Mouse (Mus musculus) midbrain, embryonic 16.5 days (tissue): ENCODE measurements around the gene Spsb4. TPM values are rescaled to one million over a fixed set of nuclear protein-coding genes. Genes with fewer than 3 reads are reported as not detected.
A peak's percentile ranks its signal among the peaks of the same experiment; 100 is the strongest.

Experiments used
- ATAC-seq: fragments of 200-750 bp; cut with Nextera tagmentation; 2 replicates; pipeline ENCODE4 v1.8.0; 2017; ENCODE audit warnings: moderate TSS enrichment
- H3K27ac ChIP-seq: fragments of 300-500 bp; sonication (generic); 2 replicates; pipeline ENCODE4 v1.5.1; 2014; ENCODE audit warnings: mild to moderate bottlenecking, low read length, mixed read lengths
- H3K27me3 ChIP-seq: fragments of 300-500 bp; sonication (generic); 2 replicates; pipeline ENCODE4 v1.6.1; 2014; ENCODE audit warnings: low read depth, low read length, mixed read lengths; ENCODE audit not compliant: control insufficient read depth, insufficient read depth
- H3K36me3 ChIP-seq: fragments of 300-500 bp; sonication (generic); 2 replicates; pipeline ENCODE4 v1.6.1; 2014; ENCODE audit warnings: mild to moderate bottlenecking, low read length, moderate library complexity, mixed read lengths; ENCODE audit not compliant: control insufficient read depth, insufficient read depth
- H3K4me1 ChIP-seq: fragments of 300-500 bp; sonication (generic); 2 replicates; pipeline ENCODE4 v1.6.1; 2014; ENCODE audit warnings: mild to moderate bottlenecking, low read length, mixed read lengths; ENCODE audit not compliant: control insufficient read depth, insufficient read depth
- H3K4me2 ChIP-seq: fragments of 300-500 bp; sonication (generic); 2 replicates; pipeline ENCODE4 v1.6.1; 2014; ENCODE audit warnings: mild to moderate bottlenecking, low read length, mixed read lengths
- H3K4me3 ChIP-seq: fragments of 300-500 bp; sonication (generic); 2 replicates; pipeline ENCODE4 v1.5.1; 2014; ENCODE audit warnings: low read depth, mild to moderate bottlenecking, low read length, moderate library complexity, mixed read lengths
- H3K9ac ChIP-seq: fragments of 300-500 bp; sonication (generic); 2 replicates; pipeline ENCODE4 v1.6.1; 2014; ENCODE audit warnings: low read depth, low read length, mixed read lengths
- H3K9me3 ChIP-seq: fragments of 300-500 bp; sonication (generic); replicated peaks from 2 replicates; pipeline ENCODE4 v1.6.1; 2014; ENCODE audit warnings: mild to moderate bottlenecking, low read length, mixed read lengths; ENCODE audit not compliant: control insufficient read depth, poor library complexity, severe bottlenecking
- WGBS: fragments of 180-500 bp; shearing (Covaris S2); extraction: QIAGEN DNeasy Blood & Tissue Kit; methylation state at CpG from one replicate; pipeline ENCODE4 v1.1.7; 2014; 5-methylcytosine and 5-hydroxymethylcytosine counted together
- polyA plus RNA-seq: library from polyadenylated mRNA; unstranded; fragments of >200 nt; fragmentation: Nextera tagmentation; extraction: Ambion mirVana; gene quantifications from 2 replicates; pipeline ENCODE4 v1.2.1, GENCODE M21; 2015

Spsb4 gene
- polyA plus RNA-seq, 1 experiment from 2014 or later = 23.5 TPM

GRCm38 (mm10) chr9:96962714-96963113 is 55.9 kb downstream of the Spsb4 start:
- WGBS = 42% methylated on average over 8 of the region's 8 CpGs
- ATAC-seq = no peak
- H3K9me3 ChIP-seq = no peaks in the 10 kb centered on the region
- H3K9ac ChIP-seq = no peak overlapping the region
- no peak overlapping the region for H3K27ac ChIP-seq
- H3K4me3 ChIP-seq = no peak overlapping the region
- H3K36me3 ChIP-seq = no peaks in the 10 kb centered on the region
- H3K4me2 ChIP-seq = no peak overlapping the region
- H3K27me3 ChIP-seq = no peaks in the 10 kb centered on the region
- H3K4me1 ChIP-seq = peaks cover 13% of the 10 kb centered on the region

- no peak overlapping the region for H3K27ac ChIP-seq
- peaks cover 17% of the 10 kb centered on the region for H3K4me1 ChIP-seq
- H3K9ac ChIP-seq = no peak overlapping the region
- no peak overlapping the region for H3K4me3 ChIP-seq
- H3K9me3 ChIP-seq = no peaks in the 10 kb centered on the region
- 56% methylated on average over 17 of the region's 17 CpGs for WGBS
- H3K36me3 ChIP-seq = no peaks in the 10 kb centered on the region
- no peaks in the 10 kb centered on the region for H3K27me3 ChIP-seq
- no peak for ATAC-seq
- no peak overlapping the region for H3K4me2 ChIP-seq
These were observed 56.5 kb downstream of the Spsb4 start for GRCm38 (mm10) chr9:96961986-96962701.

GRCm38 (mm10) chr9:96961006-96961405 is 57.6 kb downstream of the Spsb4 start:
- Histone ChIP-seq H3K27me3 (no peaks in the 10 kb centered on the region), H3K9me3 (no peaks in the 10 kb centered on the region), H3K27ac (no peak overlapping the region), H3K4me3 (no peak overlapping the region), H3K36me3 (no peaks in the 10 kb centered on the region), H3K4me1 (peaks cover 29% of the 10 kb centered on the region), H3K4me2 (no peak overlapping the region), H3K9ac (no peak overlapping the region)
- ATAC-seq = no peak
- WGBS = 57% methylated on average over 7 of the region's 7 CpGs

- Histone ChIP-seq H3K9ac (no peak overlapping the region), H3K4me2 (no peak overlapping the region), H3K27me3 (no peaks in the 10 kb centered on the region), H3K9me3 (no peaks in the 10 kb centered on the region), H3K36me3 (no peaks in the 10 kb centered on the region), H3K4me1 (peaks cover 30% of the 10 kb centered on the region), H3K27ac (no peak overlapping the region), H3K4me3 (no peak overlapping the region)
- ATAC-seq = no peak
- WGBS = 92% methylated on average over 4 of the region's 4 CpGs
These were observed 58.4 kb downstream of the Spsb4 start for GRCm38 (mm10) chr9:96960241-96960640.

- Histone ChIP-seq H3K36me3 (no peaks in the 10 kb centered on the region), H3K9me3 (no peaks in the 10 kb centered on the region), H3K27me3 (no peaks in the 10 kb centered on the region), H3K4me1 (peaks cover 30% of the 10 kb centered on the region), H3K4me2 (no peak overlapping the region), H3K27ac (no peak overlapping the region), H3K9ac (no peak overlapping the region), H3K4me3 (no peak overlapping the region)
- no peak for ATAC-seq
- 90% methylated on average over 7 of the region's 7 CpGs for WGBS
These were observed 59.2 kb downstream of the Spsb4 start for GRCm38 (mm10) chr9:96959469-96959868.

GRCm38 (mm10) chr9:96958009-96958615 is 60.5 kb downstream of the Spsb4 start:
- Histone ChIP-seq H3K4me1 (peaks cover 27% of the 10 kb centered on the region), H3K4me2 (no peak overlapping the region), H3K9me3 (no peaks in the 10 kb centered on the region), H3K27ac (0 out of 2 replicates have a peak overlapping the region, but pooled peaks have one; percentile 28), H3K36me3 (no peaks in the 10 kb centered on the region), H3K27me3 (no peaks in the 10 kb centered on the region), H3K4me3 (no peak overlapping the region), H3K9ac (0 out of 2 replicates have a peak overlapping the region, but pooled peaks have one; percentile 6)
- ATAC-seq = no peak; the same call in 1 of the 2 replicates
- 5% methylated on average over 6 of the region's 6 CpGs for WGBS

GRCm38 (mm10) chr9:96957298-96957865 is 61.3 kb downstream of the Spsb4 start:
- no peaks in the 10 kb centered on the region for H3K36me3 ChIP-seq
- peaks cover 24% of the 10 kb centered on the region for H3K4me1 ChIP-seq
- H3K27me3 ChIP-seq = no peaks in the 10 kb centered on the region
- no peaks in the 10 kb centered on the region for H3K9me3 ChIP-seq
- H3K27ac ChIP-seq = peak overlapping the region; percentile 48; the same call in 1 of the 2 replicates
- whole genome bisulfite sequencing = 34% methylated on average over 6 of the region's 6 CpGs
- H3K4me3 ChIP-seq = no peak overlapping the region
- 0 out of 2 replicates have a peak overlapping the region, but pooled peaks have one; percentile 2 for H3K9ac ChIP-seq
- no peak overlapping the region for H3K4me2 ChIP-seq
- ATAC-seq = peak; percentile 5; the same call in 1 of the 2 replicates

GRCm38 (mm10) chr9:96956646-96957297 is 61.9 kb downstream of the Spsb4 start:
- no peak overlapping the region for H3K4me2 ChIP-seq
- peaks cover 24% of the 10 kb centered on the region for H3K4me1 ChIP-seq
- H3K36me3 ChIP-seq = no peaks in the 10 kb centered on the region
- WGBS = 20% methylated on average over 6 of the region's 6 CpGs
- peak overlapping the region; percentile 48 for H3K27ac ChIP-seq
- ATAC-seq = peak; percentile 46
- no peak overlapping the region for H3K4me3 ChIP-seq
- H3K9me3 ChIP-seq = no peaks in the 10 kb centered on the region
- H3K27me3 ChIP-seq = no peaks in the 10 kb centered on the region
- 0 out of 2 replicates have a peak overlapping the region, but pooled peaks have one; percentile 2 for H3K9ac ChIP-seq
